Mouse (Mus musculus): ENCODE measurements around the gene Psapl1. TPM values are rescaled to one million over a fixed set of nuclear protein-coding genes. Genes with fewer than 3 reads are reported as not detected.

Psapl1 gene
- polyA plus RNA-seq, 1 experiment from 2014 or later, result 0.17 TPM

Other genes with a start within 250 kb of the Psapl1 start
- gene Sorcs2, start 194.1 kb downstream of the Psapl1 start, polyA plus RNA-seq (2014; fragmentation: Nextera tagmentation; extraction: Ambion mirVana), result 11.5 and 13.0 TPM in 2 replicates

Data from hindbrain, embryonic 14.5 days (tissue).